Mouse (Mus musculus): ENCODE results near the gene Gm45716.

The Gm45716 gene

GRCm38 (mm10) chr11:90198048-90198447, 10.6 kb downstream of the Gm45716 start:
- in situ Hi-C loops (cut with MseI, MboI), result no loop called here

GRCm38 (mm10) chr11:90200826-90201225, 13.3 kb downstream of the Gm45716 start:
- in situ Hi-C loops (cut with MseI, MboI), result no loop called here

GRCm38 (mm10) chr11:90214246-90214645, 26.8 kb downstream of the Gm45716 start:
- in situ Hi-C loops (cut with MseI, MboI), result no loop called here

DNA sequence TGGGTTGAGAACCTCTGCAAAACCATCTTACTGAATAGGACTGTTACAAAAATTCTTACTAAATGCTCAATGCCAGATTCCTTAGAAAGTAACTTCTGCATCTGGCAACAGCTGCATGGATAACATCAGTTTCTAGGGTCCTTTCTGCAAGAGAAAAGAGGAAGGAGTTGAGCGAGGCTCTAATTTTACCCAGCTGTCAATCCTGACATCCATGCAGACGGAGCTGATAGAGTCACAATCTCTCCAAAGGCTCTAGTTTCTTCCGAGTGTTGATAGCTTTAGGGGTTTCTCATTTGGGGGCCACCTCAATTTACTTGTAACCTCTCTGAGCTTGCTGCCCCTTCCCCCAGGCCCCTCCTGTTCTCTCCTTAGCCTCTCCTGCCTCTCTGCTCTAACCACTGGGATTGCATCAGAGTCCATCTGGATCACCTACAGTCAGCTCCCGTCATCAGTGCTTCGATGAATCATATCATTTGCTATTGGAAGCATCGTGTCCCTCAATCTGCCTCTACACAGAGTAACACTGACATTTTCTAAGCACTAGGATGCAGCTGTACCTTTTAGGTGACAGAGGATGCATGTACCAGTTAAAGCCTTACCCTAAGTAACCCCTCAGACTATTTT, 32.7 kb downstream of the Gm45716 start:
- in situ Hi-C loops (cut with MseI, MboI), result no loop called here

DNA sequence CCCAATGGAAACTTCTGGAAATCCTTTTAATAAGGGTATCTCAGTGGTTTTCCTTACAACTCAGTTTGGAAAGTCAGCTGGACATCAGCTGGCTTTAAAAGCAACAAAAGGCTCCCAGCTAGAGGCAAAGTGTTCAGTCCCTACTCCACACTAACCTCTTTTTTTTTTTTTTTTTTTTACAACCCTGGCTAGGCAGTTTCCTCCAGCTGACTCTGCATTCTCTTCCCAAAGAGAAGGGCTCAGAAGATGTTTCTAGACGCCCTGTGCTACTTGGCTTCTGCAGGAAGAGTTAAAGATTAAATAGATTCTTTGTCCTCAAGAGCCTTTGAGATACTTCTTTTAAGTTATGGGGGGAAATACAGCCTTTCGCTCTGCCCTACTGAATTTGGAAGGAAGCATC, 33.3 kb downstream of the Gm45716 start:
- in situ Hi-C loops (cut with MseI, MboI), result no loop called here

DNA sequence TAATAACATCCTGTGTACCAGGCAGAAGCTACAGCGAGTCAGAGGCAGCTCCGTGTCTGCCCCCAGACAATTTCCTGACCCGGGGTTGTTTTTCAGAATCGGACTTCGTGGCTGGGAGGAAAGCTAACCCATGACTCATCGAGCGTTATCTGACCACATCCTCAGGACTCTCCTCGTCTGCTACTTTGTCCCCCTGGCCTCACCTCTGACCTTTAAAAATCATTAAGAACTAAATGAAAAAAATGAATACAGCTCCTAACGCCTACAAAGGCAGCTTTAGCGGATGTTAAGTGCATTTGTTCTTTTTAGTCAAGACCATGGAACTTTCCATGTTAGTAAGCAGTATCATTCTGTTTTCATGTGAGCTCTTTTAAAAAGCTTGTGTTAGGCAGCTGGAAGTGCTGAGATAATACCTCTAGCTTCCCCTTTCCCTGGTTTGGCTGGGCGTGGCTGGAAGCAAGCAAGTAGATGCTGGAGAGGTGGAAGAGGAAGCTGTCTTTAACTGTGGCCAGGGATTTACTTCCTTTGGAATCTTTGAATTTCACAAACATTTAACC, 37.5 kb downstream of the Gm45716 start:
- in situ Hi-C loops (cut with MseI, MboI), result no loop called here

DNA sequence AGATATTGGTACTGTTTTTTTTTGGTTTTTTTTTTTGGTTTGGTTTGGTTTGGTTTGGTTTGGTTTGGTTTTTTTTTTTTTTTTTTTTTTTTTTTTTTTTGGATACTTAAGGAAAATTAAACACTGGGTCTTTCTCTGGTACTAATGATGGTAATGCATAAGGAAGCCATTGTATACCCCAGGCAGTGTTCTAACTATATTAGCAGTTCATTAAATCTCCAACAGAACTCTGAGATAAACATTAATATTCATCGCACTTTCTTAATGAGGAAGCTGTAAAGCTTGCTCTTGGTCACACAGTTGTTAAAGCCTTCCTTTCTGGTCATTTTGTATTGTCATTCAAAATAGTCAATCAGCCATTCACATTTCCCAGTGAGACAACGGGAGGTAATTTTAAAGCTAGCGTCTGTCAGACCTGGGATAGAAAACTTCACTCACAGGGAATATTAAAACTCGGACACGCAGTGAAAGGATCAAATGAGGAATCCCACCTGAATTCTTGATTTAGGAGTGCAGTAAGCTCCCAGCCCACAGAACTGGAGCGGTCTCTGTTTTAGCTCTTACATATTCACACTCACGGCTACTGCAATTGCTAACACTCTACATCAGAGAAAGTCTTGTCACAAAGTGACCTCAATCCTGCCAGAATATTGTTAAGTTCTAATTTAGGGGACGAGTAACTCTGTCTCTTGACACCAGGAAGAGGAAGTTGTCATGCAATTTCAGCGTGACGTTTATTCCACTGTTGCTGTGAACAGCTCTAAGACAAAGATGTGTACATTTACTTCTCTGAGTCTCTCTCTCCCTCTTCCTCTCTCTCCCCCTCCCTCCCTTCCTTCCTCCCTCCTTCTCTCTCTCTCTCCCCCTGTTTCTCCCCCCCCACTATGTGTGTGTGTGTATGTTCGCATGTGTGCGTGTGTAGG, 39.8 kb downstream of the Gm45716 start:
- in situ Hi-C loops (cut with MseI, MboI), result no loop called here

GRCm38 (mm10) chr11:90228251-90228949, 40.9 kb downstream of the Gm45716 start:
- in situ Hi-C loops (cut with MseI, MboI), result no loop called here

- in situ Hi-C loops (cut with MseI, MboI), result no loop called here
Observed at GRCm38 (mm10) chr11:90229800-90230199, 42.3 kb downstream of the Gm45716 start.

DNA sequence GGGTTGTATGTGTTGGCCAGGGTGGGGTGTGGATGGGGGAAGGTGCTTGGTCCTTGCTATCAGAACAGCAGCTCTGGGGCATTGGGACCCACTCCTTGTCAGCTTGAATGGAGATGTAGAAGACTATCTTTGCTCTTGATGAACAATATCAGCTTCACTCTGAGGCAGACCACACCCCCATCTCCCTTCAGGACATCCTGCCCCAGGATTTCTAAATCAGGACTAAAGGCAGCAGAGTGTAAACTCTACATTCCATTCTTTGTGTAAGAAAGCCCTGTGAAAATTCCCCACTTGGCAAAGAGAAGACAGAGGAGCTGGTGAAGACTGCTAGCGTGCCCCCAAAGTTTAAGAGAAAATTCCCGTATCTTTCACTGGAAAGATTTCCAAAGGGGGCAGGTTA, 43.2 kb downstream of the Gm45716 start:
- in situ Hi-C loops (cut with MseI, MboI), result no loop called here

GRCm38 (mm10) chr11:90231631-90232030, 44.1 kb downstream of the Gm45716 start:
- in situ Hi-C loops (cut with MseI, MboI), result no loop called here

- in situ Hi-C loops (cut with MseI, MboI), result no loop called here
Observed at GRCm38 (mm10) chr11:90232685-90233084, 45.2 kb downstream of the Gm45716 start.

DNA sequence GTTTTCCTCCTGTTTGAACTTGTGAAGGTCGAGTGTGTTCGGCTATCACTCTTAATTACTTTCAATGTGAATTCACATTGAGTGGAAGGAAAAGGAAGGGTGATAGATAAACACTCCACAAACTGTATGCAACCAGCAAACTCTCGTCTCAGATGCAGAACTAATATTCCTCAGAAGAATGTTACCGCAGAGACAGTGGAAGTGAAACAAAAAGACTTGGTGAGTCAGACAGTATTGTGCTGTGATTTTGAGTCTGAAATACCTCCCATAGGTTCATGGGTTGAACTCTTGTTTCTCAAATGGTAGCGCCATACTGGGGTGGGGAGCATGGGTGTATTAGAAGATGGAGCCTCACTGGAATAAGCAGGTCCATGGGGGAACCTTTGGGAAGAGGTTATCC, 47.7 kb downstream of the Gm45716 start:
- in situ Hi-C loops (cut with MseI, MboI), result no loop called here

DNA sequence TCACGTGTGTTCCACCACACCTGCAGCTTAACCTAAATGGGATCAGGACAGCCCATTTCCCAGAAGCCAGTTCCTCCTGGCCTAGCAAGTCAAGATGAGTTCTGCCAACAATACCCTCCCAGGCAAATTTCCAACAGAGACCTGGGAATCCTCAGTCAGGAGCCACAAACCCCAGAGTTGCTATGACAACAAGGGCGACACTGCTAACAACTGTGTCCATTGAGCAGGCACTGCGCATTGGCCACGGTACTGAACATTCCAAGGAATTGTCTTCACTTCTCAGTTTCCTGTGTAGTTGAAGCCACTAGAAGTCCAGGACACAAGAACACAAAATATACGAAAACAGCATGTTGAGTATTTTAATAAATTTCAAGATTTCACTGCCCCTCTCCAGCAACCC, 50.1 kb downstream of the Gm45716 start:
- in situ Hi-C loops (cut with MseI, MboI), result no loop called here

GRCm38 (mm10) chr11:90238657-90239056, 51.2 kb downstream of the Gm45716 start:
- in situ Hi-C loops (cut with MseI, MboI), result no loop called here

- in situ Hi-C loops (cut with MseI, MboI), result no loop called here
Observed at GRCm38 (mm10) chr11:90240652-90241330, 53.3 kb downstream of the Gm45716 start.

GRCm38 (mm10) chr11:90241874-90242273, 54.4 kb downstream of the Gm45716 start:
- in situ Hi-C loops (cut with MseI, MboI), result no loop called here

DNA sequence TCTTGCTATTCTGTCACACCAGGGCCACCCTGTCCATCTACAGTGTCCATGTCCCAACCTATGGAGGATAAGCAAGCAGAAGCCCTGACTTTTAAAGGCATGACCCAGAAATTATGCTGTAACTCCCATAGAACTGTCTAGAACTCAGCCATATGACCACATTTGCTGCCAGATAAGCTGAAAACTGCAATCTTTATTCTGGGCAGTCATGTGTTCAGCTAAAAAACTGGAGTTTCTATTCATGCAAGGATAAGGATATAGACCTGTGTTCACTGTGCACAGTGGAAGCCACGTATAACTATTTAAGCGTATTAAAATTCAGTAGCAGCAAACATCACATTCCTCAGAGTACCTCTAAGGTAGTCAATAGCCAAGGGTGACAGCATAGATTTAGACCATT, 55.8 kb downstream of the Gm45716 start:
- in situ Hi-C loops (cut with MseI, MboI), result no loop called here

- in situ Hi-C loops (cut with MseI, MboI), result no loop called here
Observed at GRCm38 (mm10) chr11:90245630-90246029, 58.1 kb downstream of the Gm45716 start.

DNA sequence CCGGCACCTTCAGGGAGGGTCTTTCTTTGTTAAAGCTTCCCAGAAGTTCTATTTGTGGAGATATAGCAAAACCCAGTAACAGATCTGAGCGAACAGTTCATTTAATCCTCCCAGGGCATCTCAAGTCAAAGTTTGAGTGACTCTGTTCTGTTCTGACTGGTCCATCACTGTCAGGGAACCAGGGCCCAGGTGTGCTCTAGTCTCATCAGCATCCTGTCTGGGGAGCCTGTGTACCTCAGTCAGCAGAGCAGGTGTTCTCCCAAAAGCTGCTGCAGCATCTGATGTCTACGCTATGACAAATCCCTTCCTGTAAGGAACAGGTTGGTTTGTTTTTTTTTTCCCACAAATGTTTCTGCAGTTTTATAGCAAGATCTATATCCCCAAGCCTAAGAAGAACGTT, 59.2 kb downstream of the Gm45716 start:
- in situ Hi-C loops (cut with MseI, MboI), result no loop called here

GRCm38 (mm10) chr11:90247793-90248192, 60.3 kb downstream of the Gm45716 start:
- in situ Hi-C loops (cut with MseI, MboI), result no loop called here
